Mouse (Mus musculus) lung, adult 2 months (tissue): ENCODE measurements around the gene Lingo2.

Source experiments
- CTCF ChIP-seq: fragments of 200-500 bp; IDR thresholded peaks from 2 replicates; pipeline ENCODE4 v1.5.1; 2011; ENCODE audit warnings: mild to moderate bottlenecking, low read length, control low read depth; ENCODE audit not compliant: insufficient read depth
- POLR2A ChIP-seq: fragments of 200-500 bp; IDR thresholded peaks from 2 replicates; pipeline ENCODE4 v1.6.1; 2011; ENCODE audit warnings: low read depth, mild to moderate bottlenecking, control low read depth, low read length, borderline replicate concordance; ENCODE audit errors: extremely low read depth

GRCm38 (mm10) chr4:36647753-36648152 lies 303.8 kb downstream of the Lingo2 start:
- TF ChIP-seq CTCF (no peak), POLR2A (no peak)
